Mouse (Mus musculus): ENCODE measurements around the gene Sgsm3. TPM values are rescaled to one million over a fixed set of nuclear protein-coding genes. Genes with fewer than 3 reads are reported as not detected.

The Sgsm3 gene
- polyA plus RNA-seq, 1 experiment from 2014 or later = 38.8 TPM

- H3K4me1 ChIP-seq = peaks cover 36% of the 10 kb centered on the region
- DNase-seq (ENCODE audit: low spot score) = no peak
- no peaks in the 10 kb centered on the region for H3K27me3 ChIP-seq (ENCODE audit: low read depth, poor library complexity, severe bottlenecking)
- WGBS = 79% methylated on average over 12 of the region's 12 CpGs
- H3K36me3 ChIP-seq = no peaks in the 10 kb centered on the region
- no peak overlapping the region for H3K27ac ChIP-seq (replicated peaks)
- H3K9me3 ChIP-seq (replicated peaks) = no peaks in the 10 kb centered on the region
- H3K4me3 ChIP-seq = no peak overlapping the region
These were observed 58.0 kb downstream of the Sgsm3 start for GRCm38 (mm10) chr15:81035417-81036162.

GRCm38 (mm10) chr15:81038419-81038818 is 60.9 kb downstream of the Sgsm3 start:
- 94% methylated on average over 5 of the region's 5 CpGs for WGBS
- no peak for DNase-seq (ENCODE audit: low spot score)
- Histone ChIP-seq H3K4me3 (no peak overlapping the region), H3K27me3 (ENCODE audit: low read depth, poor library complexity, severe bottlenecking) (no peaks in the 10 kb centered on the region), H3K4me1 (peaks cover 32% of the 10 kb centered on the region), H3K9me3 (replicated peaks) (no peaks in the 10 kb centered on the region), H3K27ac (replicated peaks) (no peak overlapping the region), H3K36me3 (no peaks in the 10 kb centered on the region; the same call in 1 of the 2 replicates)

- Histone ChIP-seq H3K27me3 (ENCODE audit: low read depth, poor library complexity, severe bottlenecking) (no peaks in the 10 kb centered on the region), H3K27ac (replicated peaks) (0 out of 2 replicates have a peak overlapping the region, but pooled peaks have one; percentile 23), H3K9me3 (replicated peaks) (no peaks in the 10 kb centered on the region), H3K36me3 (peaks cover 13% of the 10 kb centered on the region), H3K4me1 (peaks cover 12% of the 10 kb centered on the region), H3K4me3 (no peak overlapping the region)
- no peak for DNase-seq (ENCODE audit: low spot score)
- WGBS = 90% methylated on average over 4 of the region's 4 CpGs
These were observed 64.2 kb downstream of the Sgsm3 start for GRCm38 (mm10) chr15:81041767-81042166.

- Histone ChIP-seq H3K9me3 (replicated peaks) (no peaks in the 10 kb centered on the region), H3K4me1 (peaks cover 12% of the 10 kb centered on the region), H3K4me3 (no peak overlapping the region), H3K36me3 (peaks cover 13% of the 10 kb centered on the region), H3K27me3 (ENCODE audit: low read depth, poor library complexity, severe bottlenecking) (no peaks in the 10 kb centered on the region), H3K27ac (replicated peaks) (no peak overlapping the region; the same call in 1 of the 2 replicates)
- peak; percentile 33 for DNase-seq (ENCODE audit: low spot score)
- WGBS = 59% methylated on average over 13 of the region's 13 CpGs
These were observed 64.8 kb downstream of the Sgsm3 start for GRCm38 (mm10) chr15:81042276-81042931.

GRCm38 (mm10) chr15:81044446-81044845 is 66.9 kb downstream of the Sgsm3 start:
- Histone ChIP-seq H3K9me3 (replicated peaks) (no peaks in the 10 kb centered on the region), H3K4me3 (no peak overlapping the region), H3K4me1 (peaks cover 12% of the 10 kb centered on the region), H3K27ac (replicated peaks) (no peak overlapping the region), H3K27me3 (ENCODE audit: low read depth, poor library complexity, severe bottlenecking) (no peaks in the 10 kb centered on the region), H3K36me3 (peaks cover 13% of the 10 kb centered on the region)
- WGBS = 95% methylated on average over 9 of the region's 9 CpGs
- no peak for DNase-seq (ENCODE audit: low spot score)

GRCm38 (mm10) chr15:81045336-81045735 is 67.8 kb downstream of the Sgsm3 start:
- H3K27me3 ChIP-seq (ENCODE audit: low read depth, poor library complexity, severe bottlenecking) = no peaks in the 10 kb centered on the region

GRCm38 (mm10) chr15:81046061-81046460 is 68.5 kb downstream of the Sgsm3 start:
- no peak overlapping the region for H3K4me3 ChIP-seq
- peaks cover 13% of the 10 kb centered on the region for H3K36me3 ChIP-seq
- no peak for DNase-seq (ENCODE audit: low spot score)
- no peaks in the 10 kb centered on the region for H3K27me3 ChIP-seq (ENCODE audit: low read depth, poor library complexity, severe bottlenecking)
- no peaks in the 10 kb centered on the region for H3K9me3 ChIP-seq (replicated peaks)
- no peak overlapping the region for H3K27ac ChIP-seq (replicated peaks)
- WGBS = 96% methylated on average over 7 of the region's 7 CpGs
- H3K4me1 ChIP-seq = peaks cover 12% of the 10 kb centered on the region

More at GRCm38 (mm10) chr15:81045336-81045735, 67.8 kb downstream of the Sgsm3 start:
- WGBS = 90% methylated on average over 4 of the region's 4 CpGs
- H3K4me1 ChIP-seq = peaks cover 12% of the 10 kb centered on the region
- H3K9me3 ChIP-seq (replicated peaks) = no peaks in the 10 kb centered on the region
- peaks cover 13% of the 10 kb centered on the region for H3K36me3 ChIP-seq
- DNase-seq (ENCODE audit: low spot score) = no peak
- no peak overlapping the region for H3K27ac ChIP-seq (replicated peaks)
- no peak overlapping the region for H3K4me3 ChIP-seq

- H3K4me1 ChIP-seq = peaks cover 3% of the 10 kb centered on the region
- no peaks in the 10 kb centered on the region for H3K9me3 ChIP-seq (replicated peaks)
- no peak overlapping the region; the same call in 1 of the 2 replicates for H3K27ac ChIP-seq (replicated peaks)
- peaks cover 13% of the 10 kb centered on the region for H3K36me3 ChIP-seq
- 59% methylated on average over 10 of the region's 10 CpGs for WGBS
- no peaks in the 10 kb centered on the region for H3K27me3 ChIP-seq (ENCODE audit: low read depth, poor library complexity, severe bottlenecking)
- no peak for DNase-seq (ENCODE audit: low spot score)
- no peak overlapping the region for H3K4me3 ChIP-seq
These were observed 69.9 kb downstream of the Sgsm3 start for GRCm38 (mm10) chr15:81047497-81047896.

- Histone ChIP-seq H3K27ac (replicated peaks) (no peak overlapping the region), H3K27me3 (ENCODE audit: low read depth, poor library complexity, severe bottlenecking) (no peaks in the 10 kb centered on the region), H3K9me3 (replicated peaks) (no peaks in the 10 kb centered on the region), H3K36me3 (peaks cover 8% of the 10 kb centered on the region), H3K4me3 (no peak overlapping the region), H3K4me1 (no peaks in the 10 kb centered on the region)
- DNase-seq (ENCODE audit: low spot score) = no peak
- WGBS = 78% methylated on average over 6 of the region's 6 CpGs
These were observed 72.0 kb downstream of the Sgsm3 start for GRCm38 (mm10) chr15:81049401-81050053.

- Histone ChIP-seq H3K4me3 (no peak overlapping the region), H3K36me3 (no peaks in the 10 kb centered on the region), H3K27me3 (ENCODE audit: low read depth, poor library complexity, severe bottlenecking) (no peaks in the 10 kb centered on the region), H3K9me3 (replicated peaks) (no peaks in the 10 kb centered on the region), H3K4me1 (no peaks in the 10 kb centered on the region), H3K27ac (replicated peaks) (no peak overlapping the region)
- DNase-seq (ENCODE audit: low spot score) = no peak
- WGBS = 64% methylated on average over 3 of the region's 3 CpGs
These were observed 72.9 kb downstream of the Sgsm3 start for GRCm38 (mm10) chr15:81050488-81050887.

GRCm38 (mm10) chr15:81052491-81052890 is 74.9 kb downstream of the Sgsm3 start:
- H3K9me3 ChIP-seq (replicated peaks) = no peaks in the 10 kb centered on the region
- no peaks in the 10 kb centered on the region for H3K4me1 ChIP-seq
- DNase-seq (ENCODE audit: low spot score) = no peak
- H3K27me3 ChIP-seq (ENCODE audit: low read depth, poor library complexity, severe bottlenecking) = no peaks in the 10 kb centered on the region
- 94% methylated on average over 5 of the region's 5 CpGs for WGBS
- H3K36me3 ChIP-seq = no peaks in the 10 kb centered on the region
- no peak overlapping the region for H3K27ac ChIP-seq (replicated peaks)
- no peak overlapping the region for H3K4me3 ChIP-seq

- Histone ChIP-seq H3K27me3 (ENCODE audit: low read depth, poor library complexity, severe bottlenecking) (no peaks in the 10 kb centered on the region), H3K36me3 (no peaks in the 10 kb centered on the region), H3K9me3 (replicated peaks) (no peaks in the 10 kb centered on the region), H3K27ac (replicated peaks) (no peak overlapping the region), H3K4me3 (no peak overlapping the region), H3K4me1 (no peaks in the 10 kb centered on the region)
- DNase-seq (ENCODE audit: low spot score) = no peak
- 93% methylated on average over 2 of the region's 2 CpGs for WGBS
These were observed 77.9 kb downstream of the Sgsm3 start for GRCm38 (mm10) chr15:81055488-81055887.

- H3K27ac ChIP-seq (replicated peaks) = no peak overlapping the region
- no peaks in the 10 kb centered on the region for H3K9me3 ChIP-seq (replicated peaks)
- 95% methylated on average over 5 of the region's 5 CpGs for WGBS
- no peak for DNase-seq (ENCODE audit: low spot score)
- H3K36me3 ChIP-seq = no peaks in the 10 kb centered on the region
- H3K4me1 ChIP-seq = peaks cover 8% of the 10 kb centered on the region
- H3K4me3 ChIP-seq = no peak overlapping the region
- H3K27me3 ChIP-seq (ENCODE audit: low read depth, poor library complexity, severe bottlenecking) = no peaks in the 10 kb centered on the region
These were observed 80.2 kb downstream of the Sgsm3 start for GRCm38 (mm10) chr15:81057736-81058135.

Measured in midbrain, embryonic 10.5 days (tissue).